Mouse (Mus musculus) heart, embryonic 13.5 days (tissue): ENCODE data around the gene Tmem132c. TPM values are rescaled to one million over a fixed set of nuclear protein-coding genes. Genes with fewer than 3 reads are reported as not detected.

Experiments
- ATAC-seq: fragments of 200-750 bp; cut with Nextera tagmentation; 2 replicates; pipeline ENCODE4 v1.8.0; 2017; ENCODE audit warnings: moderate TSS enrichment; ENCODE audit not compliant: insufficient number of reproducible peaks, low FRiP score, low TSS enrichment; ENCODE audit errors: extremely low read depth
- H3K27ac ChIP-seq: fragments of 300-500 bp; sonication (generic); replicated peaks from 2 replicates; pipeline ENCODE4 v1.5.1; 2015; ENCODE audit warnings: moderate library complexity, mild to moderate bottlenecking, inconsistent platforms
- H3K27me3 ChIP-seq: fragments of 300-500 bp; sonication (generic); replicated peaks from 2 replicates; pipeline ENCODE4 v1.6.1; 2015; ENCODE audit warnings: mild to moderate bottlenecking, inconsistent platforms
- H3K36me3 ChIP-seq: fragments of 300-500 bp; sonication (generic); 2 replicates; pipeline ENCODE4 v1.6.1; 2015; ENCODE audit warnings: mild to moderate bottlenecking, inconsistent platforms
- H3K4me1 ChIP-seq: fragments of 300-500 bp; sonication (generic); 2 replicates; pipeline ENCODE4 v1.6.1; 2015; ENCODE audit warnings: inconsistent platforms
- H3K4me2 ChIP-seq: fragments of 300-500 bp; sonication (generic); 2 replicates; pipeline ENCODE4 v1.6.1; 2015; ENCODE audit warnings: inconsistent platforms, mild to moderate bottlenecking, moderate library complexity
- H3K4me3 ChIP-seq: fragments of 300-500 bp; sonication (generic); 2 replicates; pipeline ENCODE4 v1.5.1; 2015; ENCODE audit warnings: moderate library complexity, mild to moderate bottlenecking, inconsistent platforms
- H3K9ac ChIP-seq: fragments of 300-500 bp; sonication (generic); 2 replicates; pipeline ENCODE4 v1.6.1; 2015; ENCODE audit warnings: inconsistent platforms, mild to moderate bottlenecking, moderate library complexity
- H3K9me3 ChIP-seq: fragments of 300-500 bp; sonication (generic); 2 replicates; pipeline ENCODE4 v1.6.1; 2016; ENCODE audit warnings: inconsistent platforms
- WGBS: fragments of 180-500 bp; shearing (Covaris S2); methylation state at CpG from one replicate; pipeline ENCODE4 v1.1.7; 2015; ENCODE audit warnings: mixed read lengths; 5-methylcytosine and 5-hydroxymethylcytosine counted together
- polyA plus RNA-seq: library from polyadenylated mRNA; unstranded; fragments of >200 nt; fragmentation: Nextera tagmentation; extraction: Ambion mirVana; gene quantifications from 2 replicates; pipeline ENCODE4 v1.2.1, GENCODE M21; 2015

Tmem132c gene
- polyA plus RNA-seq, 1 experiment from 2014 or later, result 2.9 TPM

DNA sequence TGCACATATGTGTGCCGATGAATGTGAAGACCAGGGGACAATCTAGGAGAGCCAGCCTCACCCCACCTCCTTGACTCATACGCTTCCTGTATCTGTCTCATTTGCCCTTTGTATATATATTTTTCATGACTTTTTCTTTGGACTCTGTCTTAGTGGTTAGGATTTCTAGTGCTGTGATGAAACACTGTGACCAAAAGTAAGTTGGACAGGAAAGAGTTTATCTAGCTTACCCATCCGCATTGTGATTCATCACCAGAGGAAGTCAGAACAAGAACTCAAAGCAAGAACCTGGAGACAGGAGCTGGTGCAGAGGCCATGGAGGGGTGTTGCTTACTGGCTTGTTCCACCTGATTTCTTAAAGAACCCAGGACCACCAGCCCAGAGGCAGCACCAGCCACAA is 250.1 kb downstream of the Tmem132c start:
- no peak overlapping the region for H3K4me2 ChIP-seq
- H3K9me3 ChIP-seq, result no peaks in the 10 kb centered on the region; the same call in 1 of the 2 replicates
- H3K4me1 ChIP-seq, result no peaks in the 10 kb centered on the region
- no peak for ATAC-seq
- no peaks in the 10 kb centered on the region for H3K27me3 ChIP-seq
- no peak overlapping the region for H3K27ac ChIP-seq
- no peak overlapping the region for H3K9ac ChIP-seq
- H3K36me3 ChIP-seq, result no peaks in the 10 kb centered on the region
- 76% methylated on average over 3 of the region's 3 CpGs for WGBS
- H3K4me3 ChIP-seq, result no peak overlapping the region

DNA sequence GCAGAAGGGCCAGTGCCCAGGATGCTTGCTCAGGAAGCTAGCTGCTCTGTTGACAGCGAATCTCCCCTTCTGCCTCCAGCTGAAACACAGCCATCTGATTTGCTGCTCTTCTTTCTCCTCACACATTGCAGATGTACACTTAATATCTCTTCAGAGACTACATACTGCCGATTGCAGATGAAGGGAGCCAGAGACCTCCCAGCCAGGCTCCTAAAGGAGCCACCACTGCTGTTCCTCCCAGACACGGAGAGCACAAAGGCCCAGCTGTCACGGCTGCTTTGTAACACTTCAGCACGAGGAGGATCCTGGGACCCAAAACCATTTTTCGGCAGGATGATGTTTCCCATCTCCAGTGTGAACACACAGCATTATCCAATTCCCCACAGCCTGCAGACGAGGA is 255.3 kb downstream of the Tmem132c start:
- H3K9me3 ChIP-seq, result no peaks in the 10 kb centered on the region
- 46% methylated on average over 7 of the region's 7 CpGs for WGBS
- H3K27me3 ChIP-seq, result no peaks in the 10 kb centered on the region
- H3K4me3 ChIP-seq, result no peak overlapping the region
- ATAC-seq, result no peak
- H3K4me2 ChIP-seq, result no peak overlapping the region
- H3K36me3 ChIP-seq, result no peaks in the 10 kb centered on the region
- H3K27ac ChIP-seq, result no peak overlapping the region
- H3K4me1 ChIP-seq, result no peaks in the 10 kb centered on the region
- H3K9ac ChIP-seq, result no peak overlapping the region

DNA sequence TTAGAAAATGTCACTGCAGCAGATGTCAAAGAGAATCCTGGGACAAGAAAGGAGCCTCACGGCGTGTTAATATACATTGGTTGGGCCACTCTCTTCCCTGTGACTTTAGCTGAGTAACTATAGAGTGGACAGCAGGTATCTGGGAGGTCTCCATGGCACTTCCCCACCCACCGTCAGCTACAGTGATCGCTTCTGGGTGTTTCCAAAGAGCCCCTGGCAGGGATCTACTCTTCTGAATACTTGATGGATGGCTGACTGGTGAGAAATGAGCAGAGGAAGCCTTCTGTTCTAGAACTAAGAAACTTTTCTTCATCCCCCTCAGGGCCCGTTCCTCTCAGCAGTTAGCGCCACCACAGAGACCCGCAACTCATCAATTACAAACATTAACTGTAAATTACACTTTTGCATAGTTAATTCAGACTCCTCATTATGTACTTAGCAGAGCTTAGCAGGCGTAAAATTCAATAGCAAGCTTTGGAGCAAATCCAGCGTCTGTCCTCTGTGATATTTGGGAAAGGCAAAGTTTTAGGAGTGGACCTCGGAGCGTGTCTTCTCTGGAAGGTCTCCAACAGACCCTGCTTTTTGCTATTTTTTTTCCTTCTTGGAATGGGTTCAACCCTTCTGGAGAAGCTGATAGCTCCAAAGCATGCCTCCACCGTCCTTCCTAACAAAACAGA is 257.7 kb downstream of the Tmem132c start:
- peaks cover 3% of the 10 kb centered on the region; the same call in 1 of the 2 replicates for H3K9me3 ChIP-seq
- H3K4me1 ChIP-seq, result no peaks in the 10 kb centered on the region
- no peaks in the 10 kb centered on the region for H3K36me3 ChIP-seq
- H3K27me3 ChIP-seq, result no peaks in the 10 kb centered on the region
- H3K27ac ChIP-seq, result no peak overlapping the region
- H3K4me2 ChIP-seq, result no peak overlapping the region
- ATAC-seq, result no peak
- no peak overlapping the region for H3K4me3 ChIP-seq
- no peak overlapping the region for H3K9ac ChIP-seq
- WGBS, result 72% methylated on average over 12 of the region's 12 CpGs

DNA sequence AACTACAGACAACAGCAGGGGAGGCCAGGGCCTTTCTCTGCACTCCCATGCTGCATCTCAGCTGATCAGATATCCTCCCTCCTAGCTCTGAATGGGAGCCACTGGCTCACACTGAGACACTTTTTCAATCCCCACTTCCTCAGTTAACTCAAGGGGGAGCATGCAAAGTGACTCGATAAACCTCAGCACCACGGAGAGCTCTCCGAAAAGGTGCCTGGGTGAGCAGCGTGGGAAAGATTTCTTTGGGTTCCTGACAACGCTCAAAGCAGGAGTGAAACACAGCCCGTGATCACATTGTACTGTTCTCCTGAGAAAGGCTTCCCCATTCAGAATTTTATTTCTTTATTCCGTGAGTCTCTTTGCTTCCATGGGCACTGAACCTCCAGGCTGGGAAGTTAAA is 261.2 kb downstream of the Tmem132c start:
- H3K9me3 ChIP-seq, result peaks cover 3% of the 10 kb centered on the region; the same call in 1 of the 2 replicates
- no peak overlapping the region for H3K4me2 ChIP-seq
- 15% methylated on average over 7 of the region's 7 CpGs for WGBS

DNA sequence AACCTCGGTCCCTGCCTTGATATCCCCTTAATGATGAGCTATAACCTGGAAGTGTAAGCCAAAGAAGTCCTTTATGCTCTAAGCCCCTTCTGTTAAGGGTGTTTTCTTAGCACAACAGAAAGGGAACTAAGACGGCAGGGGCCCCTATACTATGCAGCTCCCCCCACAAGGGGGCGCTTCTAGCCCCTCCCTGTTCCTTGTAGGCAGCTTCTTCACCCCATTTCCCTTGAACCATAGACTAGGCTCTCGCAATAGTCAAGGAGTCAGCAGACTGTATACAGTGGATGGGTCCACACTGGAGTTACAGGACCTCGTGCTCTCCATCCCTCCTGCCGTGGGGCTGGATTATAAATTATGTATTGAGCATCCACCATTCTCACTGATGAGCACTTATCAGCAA is 264.1 kb downstream of the Tmem132c start:
- no peaks in the 10 kb centered on the region for H3K4me1 ChIP-seq
- H3K4me3 ChIP-seq, result no peak overlapping the region
- no peak overlapping the region for H3K4me2 ChIP-seq
- no peak overlapping the region for H3K9ac ChIP-seq
- no peak overlapping the region for H3K27ac ChIP-seq
- no peaks in the 10 kb centered on the region for H3K36me3 ChIP-seq
- peaks cover 3% of the 10 kb centered on the region; the same call in 1 of the 2 replicates for H3K9me3 ChIP-seq
- no peak for ATAC-seq
- H3K27me3 ChIP-seq, result no peaks in the 10 kb centered on the region
- 69% methylated on average over 6 of the region's 6 CpGs for WGBS

More for the DNA sequence above, 261.2 kb downstream of the Tmem132c start:
- Histone ChIP-seq H3K9ac (no peak overlapping the region), H3K27me3 (no peaks in the 10 kb centered on the region), H3K27ac (no peak overlapping the region), H3K36me3 (no peaks in the 10 kb centered on the region), H3K4me3 (no peak overlapping the region), H3K4me1 (no peaks in the 10 kb centered on the region)
- no peak for ATAC-seq

DNA sequence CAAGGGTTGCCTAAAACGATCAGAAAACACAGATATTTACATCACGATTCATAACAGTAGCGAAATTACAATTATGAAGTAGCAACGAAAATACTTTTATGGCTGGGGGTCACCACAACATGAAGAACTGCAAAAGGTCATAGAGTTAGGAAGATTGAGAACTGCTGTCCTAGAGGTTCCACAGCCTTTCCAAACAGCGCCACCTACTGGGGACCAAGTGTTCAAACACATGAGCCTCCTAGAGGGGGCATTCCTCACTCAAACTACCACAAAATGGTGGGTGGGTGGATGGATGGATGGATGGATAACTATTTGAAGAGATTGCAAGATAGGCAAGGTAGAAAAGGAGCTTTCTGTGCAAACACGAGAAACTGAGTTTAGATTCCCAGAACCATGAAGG is 270.0 kb downstream of the Tmem132c start:
- Histone ChIP-seq H3K27me3 (no peaks in the 10 kb centered on the region), H3K4me2 (no peak overlapping the region), H3K27ac (no peak overlapping the region), H3K4me1 (no peaks in the 10 kb centered on the region), H3K36me3 (no peaks in the 10 kb centered on the region), H3K9ac (no peak overlapping the region), H3K4me3 (no peak overlapping the region), H3K9me3 (no peaks in the 10 kb centered on the region)
- ATAC-seq, result no peak
- WGBS, result 74% methylated on average over 6 of the region's 6 CpGs

DNA sequence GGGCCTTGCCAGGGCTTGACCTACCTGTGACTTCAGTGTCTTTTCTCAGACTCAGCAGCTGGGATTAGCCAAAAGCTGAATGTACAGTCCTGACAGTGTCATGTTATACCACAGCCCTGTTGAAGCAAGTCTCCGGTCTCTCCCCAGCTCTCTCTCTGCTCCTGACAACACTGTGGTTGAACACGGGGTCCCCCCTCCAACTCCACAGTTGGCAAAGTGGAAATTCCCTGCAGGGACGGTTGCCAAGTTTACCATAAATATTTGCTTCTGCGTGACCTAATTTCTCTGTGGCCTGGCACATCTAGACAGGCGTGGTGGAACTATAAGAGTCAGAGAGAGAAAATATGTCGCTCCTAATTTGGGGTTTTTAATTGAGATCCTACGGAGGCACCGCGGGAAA is 274.4 kb downstream of the Tmem132c start:
- H3K4me2 ChIP-seq, result no peak overlapping the region
- H3K27ac ChIP-seq, result no peak overlapping the region
- no peak overlapping the region for H3K9ac ChIP-seq
- H3K27me3 ChIP-seq, result no peaks in the 10 kb centered on the region
- H3K9me3 ChIP-seq, result no peaks in the 10 kb centered on the region
- H3K4me3 ChIP-seq, result no peak overlapping the region
- no peaks in the 10 kb centered on the region for H3K36me3 ChIP-seq
- ATAC-seq, result no peak
- 77% methylated on average over 9 of the region's 9 CpGs for WGBS
- no peaks in the 10 kb centered on the region for H3K4me1 ChIP-seq

DNA sequence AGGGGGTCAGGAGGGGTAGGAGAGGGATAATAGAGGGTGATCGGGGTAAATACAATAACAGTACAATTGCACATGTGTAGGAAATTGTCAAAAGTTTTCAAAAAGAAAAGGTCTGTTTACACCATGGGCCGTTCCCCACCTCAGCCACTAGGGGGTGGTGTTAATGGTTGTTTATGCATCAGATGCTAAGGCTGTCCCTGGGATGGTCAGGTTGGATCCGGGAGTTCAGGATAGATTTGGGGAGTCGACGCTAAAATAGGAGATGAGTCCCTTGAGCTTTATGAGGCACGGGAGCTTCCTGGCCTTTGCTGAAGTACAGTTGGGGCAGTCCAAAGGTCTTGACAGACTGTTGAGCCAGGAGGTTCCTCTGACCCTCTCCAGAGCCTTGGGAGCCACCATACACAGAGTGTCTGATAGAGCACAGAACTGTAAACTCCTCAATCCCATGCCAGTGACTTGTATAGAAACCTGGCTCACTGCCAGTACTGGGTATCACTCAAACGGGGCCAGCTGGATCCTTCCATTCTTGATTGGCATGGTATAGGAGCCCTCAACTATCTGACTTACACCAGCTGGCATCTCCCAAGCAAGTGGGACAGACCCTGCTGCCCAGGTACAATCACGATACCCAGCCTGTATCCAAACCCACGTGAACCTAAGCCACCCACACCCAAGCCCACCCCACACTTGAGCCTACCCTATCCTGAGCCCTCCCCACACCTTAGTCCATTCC is 281.3 kb downstream of the Tmem132c start:
- no peak overlapping the region for H3K4me2 ChIP-seq
- H3K27me3 ChIP-seq, result no peaks in the 10 kb centered on the region; the same call in 1 of the 2 replicates
- no peak overlapping the region for H3K4me3 ChIP-seq
- 56% methylated on average over 9 of the region's 9 CpGs for WGBS
- no peaks in the 10 kb centered on the region for H3K4me1 ChIP-seq
- H3K9me3 ChIP-seq, result no peaks in the 10 kb centered on the region
- no peaks in the 10 kb centered on the region for H3K36me3 ChIP-seq
- H3K9ac ChIP-seq, result no peak overlapping the region
- no peak for ATAC-seq
- H3K27ac ChIP-seq, result no peak overlapping the region

DNA sequence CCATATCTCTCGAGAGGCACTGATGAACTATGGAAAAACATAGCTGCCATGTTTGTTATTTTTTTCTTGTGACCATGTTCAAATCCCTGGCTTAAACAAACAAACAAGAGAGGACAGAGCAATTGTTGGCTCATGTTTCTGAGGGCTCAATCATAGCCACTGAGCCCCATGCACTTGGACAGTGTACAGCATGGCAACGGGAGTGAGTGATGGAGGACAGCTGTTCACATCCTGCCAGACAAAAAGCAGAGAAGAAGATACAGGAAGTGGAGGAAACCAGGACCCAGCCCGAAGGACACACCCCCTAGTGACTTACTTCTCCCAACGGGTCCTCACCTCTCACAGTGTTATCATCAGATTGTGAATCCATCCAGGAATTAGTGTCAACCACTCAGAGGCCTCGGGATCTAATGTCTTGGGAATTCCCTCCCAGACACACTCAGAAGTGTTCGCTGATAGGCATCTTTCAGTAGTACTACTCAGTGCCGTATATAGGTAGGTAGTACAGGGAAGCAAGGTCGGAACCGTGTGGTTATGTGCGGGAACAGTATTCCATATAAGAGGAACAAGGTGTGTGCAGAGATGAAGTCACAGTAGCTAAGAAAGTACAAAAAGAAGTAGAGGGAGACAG is 285.9 kb downstream of the Tmem132c start:
- Histone ChIP-seq H3K9me3 (no peaks in the 10 kb centered on the region), H3K36me3 (no peaks in the 10 kb centered on the region), H3K27ac (no peak overlapping the region), H3K4me3 (no peak overlapping the region), H3K4me1 (no peaks in the 10 kb centered on the region), H3K9ac (no peak overlapping the region), H3K27me3 (no peaks in the 10 kb centered on the region), H3K4me2 (no peak overlapping the region)
- ATAC-seq, result no peak
- WGBS, result 59% methylated on average over 10 of the region's 10 CpGs

DNA sequence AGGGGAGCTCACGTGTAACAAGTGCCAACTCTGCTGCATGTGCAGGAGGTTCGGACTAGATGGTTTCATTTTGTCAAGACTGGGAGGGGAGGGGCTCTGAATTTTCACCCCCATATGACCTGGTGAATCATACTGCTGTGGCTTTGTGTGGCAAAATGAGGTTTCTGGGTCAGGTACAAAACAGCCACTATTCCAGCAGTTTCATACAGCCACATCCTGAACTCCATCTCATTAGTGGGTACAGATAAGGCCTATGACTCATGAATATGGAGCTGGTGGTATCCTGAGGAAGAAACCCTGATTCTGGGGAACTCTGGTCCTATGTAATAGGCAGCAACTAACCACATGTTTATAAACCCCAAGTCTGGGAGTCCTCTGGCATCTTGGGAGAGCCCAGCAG is 295.9 kb downstream of the Tmem132c start:
- 83% methylated on average over 2 of the region's 2 CpGs for WGBS
- Histone ChIP-seq H3K9ac (no peak overlapping the region), H3K9me3 (no peaks in the 10 kb centered on the region), H3K4me3 (no peak overlapping the region), H3K4me2 (no peak overlapping the region), H3K4me1 (no peaks in the 10 kb centered on the region), H3K27ac (no peak overlapping the region), H3K36me3 (no peaks in the 10 kb centered on the region), H3K27me3 (no peaks in the 10 kb centered on the region)
- no peak for ATAC-seq

DNA sequence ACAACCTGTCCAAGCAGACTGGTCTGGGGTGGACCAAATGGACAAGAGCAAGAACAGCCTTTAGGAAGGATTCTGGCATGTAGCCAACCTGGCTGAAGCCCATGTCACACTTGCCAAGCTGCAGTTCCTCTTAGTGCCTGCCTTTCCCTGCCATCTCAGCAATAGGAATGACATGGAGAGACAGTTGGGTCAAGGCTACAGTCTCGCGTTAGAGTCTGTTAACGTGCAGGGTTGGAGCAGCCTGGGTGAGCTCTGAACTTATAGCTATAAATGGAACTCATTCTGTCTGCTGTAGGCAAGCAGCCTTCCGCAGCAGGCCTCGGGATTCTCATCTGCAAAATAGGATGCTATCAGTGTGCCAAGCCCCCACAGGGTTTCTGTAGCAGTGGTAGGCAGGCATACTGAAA is 305.0 kb downstream of the Tmem132c start:
- Histone ChIP-seq H3K36me3 (no peaks in the 10 kb centered on the region), H3K9me3 (no peaks in the 10 kb centered on the region), H3K4me1 (no peaks in the 10 kb centered on the region), H3K27me3 (no peaks in the 10 kb centered on the region), H3K9ac (no peak overlapping the region), H3K4me2 (no peak overlapping the region), H3K4me3 (no peak overlapping the region), H3K27ac (no peak overlapping the region)
- 79% methylated on average over 5 of the region's 5 CpGs for WGBS
- no peak for ATAC-seq
